Mouse (Mus musculus) 3T3-L1 (cell line): ENCODE data around the gene Vstm2b.
A peak's percentile ranks its signal among the peaks of the same experiment; 100 is the strongest.

Source experiments
- DNase-seq: peaks from one replicate; pipeline ENCODE4 v3.0.0-alpha.2; 2015; ENCODE audit warnings: low read depth, low spot score

The Vstm2b gene

DNA sequence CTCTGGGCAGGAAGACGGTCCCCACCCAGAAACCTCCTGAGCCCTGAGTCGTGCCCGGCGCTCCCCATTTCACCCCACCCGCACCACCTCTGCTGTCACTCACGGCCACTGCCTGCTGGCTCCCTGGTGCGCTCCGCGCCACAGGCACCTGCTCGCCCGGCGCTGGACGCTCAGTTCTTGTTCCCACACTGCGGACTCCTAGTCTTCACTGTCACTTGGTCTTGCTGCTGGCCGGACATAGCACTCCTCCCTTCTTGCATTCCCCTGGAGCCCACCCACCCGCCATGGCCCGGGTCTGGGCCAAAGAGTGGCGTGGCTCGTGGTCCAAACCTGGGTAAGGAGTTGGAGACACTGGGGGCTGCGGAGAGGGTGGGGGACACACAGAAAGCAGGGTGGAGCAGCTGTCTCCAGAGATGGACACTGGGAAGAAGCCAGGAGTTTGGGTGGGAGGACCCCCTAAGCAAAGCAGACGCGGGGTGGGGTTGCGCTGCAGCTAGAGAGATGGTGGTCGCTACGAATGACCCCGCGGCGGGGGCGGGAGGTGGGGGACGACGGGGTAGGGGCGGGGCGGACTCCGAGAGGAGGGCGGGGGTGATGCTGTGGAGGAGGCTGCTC, at the start of gene Vstm2b:
Gene Vstm2b, plus strand, starts transcription at position 233 of the 615 bp plus-strand sequence.
- DNase-seq = no peak

DNA sequence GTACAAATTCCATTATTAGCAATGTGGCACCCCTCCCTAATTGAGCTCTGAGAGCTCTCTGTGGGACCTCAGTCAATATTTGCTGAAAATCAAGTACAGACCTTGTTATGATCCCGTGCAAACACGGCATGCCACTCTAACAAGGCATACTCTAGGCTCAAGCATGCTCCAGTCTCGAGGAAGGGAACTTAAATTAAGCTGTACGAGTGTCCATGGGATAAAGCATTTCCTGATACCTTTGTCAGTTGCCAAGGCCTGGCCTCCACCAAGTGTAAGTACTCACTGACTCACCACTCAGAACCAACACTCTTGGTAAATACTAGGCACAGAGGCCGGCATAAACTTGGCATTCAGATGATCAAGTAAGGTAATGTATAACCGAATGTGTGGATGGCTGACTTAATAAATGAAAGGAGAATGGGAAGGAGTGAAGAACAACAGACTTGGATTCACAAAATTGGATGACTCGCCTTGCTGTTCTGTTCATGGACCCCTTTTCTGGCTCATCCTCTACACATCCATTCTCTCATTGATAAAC, 42.0 kb upstream of the Vstm2b start:
- DNase-seq = no peak

DNA sequence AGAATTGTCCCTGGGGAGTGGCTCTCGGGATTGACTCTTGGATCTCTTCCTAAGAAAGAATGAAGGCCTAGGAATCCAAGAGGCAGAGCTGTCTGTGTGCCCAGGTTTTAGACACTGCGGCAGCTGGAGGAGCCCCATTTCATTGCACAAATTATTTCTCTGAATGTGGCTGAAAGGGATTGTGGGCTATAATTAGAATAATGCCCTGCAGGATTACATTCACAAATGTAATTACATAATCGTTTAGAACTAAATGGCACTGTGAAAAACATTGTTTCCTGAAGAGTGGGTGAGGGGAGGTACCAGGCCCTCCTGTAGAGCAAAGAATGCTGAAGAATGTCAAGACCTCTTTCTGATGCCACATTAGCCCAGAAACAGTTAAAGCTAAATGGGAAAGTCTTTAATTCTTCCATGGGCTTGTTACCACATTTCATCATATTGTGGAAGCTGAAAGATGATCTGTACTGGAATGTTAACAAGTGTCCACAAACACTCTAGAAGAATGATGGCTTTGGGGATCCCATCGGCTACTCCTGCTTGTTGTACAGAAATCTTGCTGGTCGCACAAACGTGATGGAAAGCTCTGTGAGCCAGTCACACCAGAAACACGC, 24.6 kb upstream of the Vstm2b start:
- no peak for DNase-seq

DNA sequence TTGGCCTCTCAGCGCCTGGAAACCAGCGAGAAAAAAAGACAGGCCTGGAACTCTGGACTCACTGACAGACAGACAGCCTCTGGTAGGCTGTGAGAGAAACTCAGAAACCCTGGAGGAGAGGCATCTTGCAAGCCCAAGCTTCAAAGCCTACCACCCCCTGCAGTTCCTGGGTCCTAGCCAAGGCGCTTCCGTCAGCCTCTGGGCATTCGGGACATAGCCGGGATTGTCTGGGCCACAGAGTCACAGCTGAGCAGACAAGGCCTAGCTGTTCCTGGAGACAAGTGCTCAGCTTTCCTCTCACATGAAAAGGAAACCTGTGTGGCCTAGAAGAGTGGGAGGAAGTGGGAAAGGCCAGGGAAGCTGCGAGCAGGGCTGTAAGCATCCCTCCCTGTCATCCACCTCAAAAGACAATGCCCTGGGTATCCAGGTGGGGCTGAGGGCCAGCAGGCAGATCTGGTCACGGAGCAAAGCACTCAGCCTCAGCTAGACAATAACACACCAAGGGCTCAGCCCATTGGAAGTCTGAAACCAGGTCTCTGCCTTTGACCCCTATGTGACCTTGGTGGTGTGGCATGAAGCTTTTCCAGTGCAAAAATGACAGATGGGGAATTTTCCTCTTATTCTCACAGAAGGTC, 13.2 kb upstream of the Vstm2b start:
- no peak for DNase-seq

DNA sequence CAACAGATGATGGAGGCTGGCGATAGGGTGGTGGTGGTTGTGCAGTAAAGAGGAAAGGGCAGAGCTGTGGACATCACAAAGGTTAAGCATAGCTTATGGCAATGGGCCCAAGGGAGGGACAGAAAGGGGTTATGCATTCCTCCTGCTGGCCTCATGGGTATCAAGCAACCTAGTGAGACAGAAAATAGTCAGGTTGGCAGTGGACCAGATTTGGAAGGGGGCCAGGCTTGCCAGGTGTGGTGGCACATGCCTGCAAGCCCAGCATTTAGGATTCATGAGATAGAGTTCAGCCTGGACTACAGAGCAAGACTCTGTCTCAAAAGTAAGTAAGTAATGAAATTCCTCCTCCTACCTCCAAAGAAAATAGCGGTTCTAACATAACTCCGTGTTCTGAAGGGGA, 9.8 kb upstream of the Vstm2b start:
- DNase-seq = no peak

- no peak for DNase-seq
These were observed 1.2 kb upstream of the Vstm2b start for GRCm38 (mm10) chr7:40896964-40897363.

GRCm38 (mm10) chr7:40898711-40899375, 715 bp downstream of the Vstm2b start:
- DNase-seq = no peak

- no peak for DNase-seq
These were observed 1.5 kb downstream of the Vstm2b start for GRCm38 (mm10) chr7:40899376-40900265.

GRCm38 (mm10) chr7:40901201-40901600, 3.1 kb downstream of the Vstm2b start:
- no peak for DNase-seq

DNA sequence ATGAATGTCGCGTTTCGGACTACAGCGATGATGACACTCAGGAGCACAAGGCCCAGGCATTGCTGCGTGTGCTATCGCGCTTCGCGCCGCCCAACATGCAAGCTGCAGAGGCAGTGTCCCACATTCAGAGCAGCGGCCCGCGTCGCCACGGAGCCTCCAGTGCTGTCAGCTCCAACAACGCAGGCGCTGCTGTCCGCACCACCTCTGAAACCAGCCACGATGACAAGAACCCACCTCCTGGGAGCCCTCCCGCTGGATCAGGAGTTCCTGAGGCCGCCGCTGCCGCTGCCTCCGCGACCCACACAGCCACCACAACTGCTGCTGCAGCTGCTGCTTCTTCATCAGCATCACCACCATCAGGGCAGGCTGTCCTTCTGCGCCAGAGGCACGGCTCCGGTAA, 4.4 kb downstream of the Vstm2b start:
- no peak for DNase-seq

GRCm38 (mm10) chr7:40906484-40906883, 8.4 kb downstream of the Vstm2b start:
- DNase-seq = no peak

- no peak for DNase-seq
These were observed 18.6 kb downstream of the Vstm2b start for GRCm38 (mm10) chr7:40916761-40917160.

GRCm38 (mm10) chr7:40920118-40920517, 22.0 kb downstream of the Vstm2b start:
- no peak for DNase-seq

- no peak for DNase-seq
These were observed 23.2 kb downstream of the Vstm2b start for GRCm38 (mm10) chr7:40921281-40921680.

- DNase-seq = no peak
These were observed 24.7 kb downstream of the Vstm2b start for GRCm38 (mm10) chr7:40922871-40923270.

DNA sequence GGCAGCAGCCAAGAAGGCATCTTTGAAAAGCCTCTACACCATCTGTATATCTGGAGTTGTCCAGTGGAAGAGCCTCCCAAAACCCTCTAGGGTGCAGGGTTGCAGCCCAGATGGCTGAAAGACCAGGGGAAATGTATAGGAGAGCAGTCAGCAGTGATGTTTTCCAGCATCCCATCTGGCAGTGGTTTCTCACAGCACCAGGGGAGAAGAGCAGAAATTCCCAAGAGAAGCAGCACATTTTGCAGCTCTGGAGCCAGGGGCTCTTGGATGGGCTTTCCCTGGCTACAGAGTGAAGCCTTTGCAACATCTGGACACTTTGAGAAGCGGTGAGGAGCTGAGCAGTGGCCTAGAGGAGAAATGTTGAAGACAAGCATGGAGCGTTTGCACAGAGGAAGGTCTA, 30.3 kb downstream of the Vstm2b start:
- DNase-seq = no peak

DNA sequence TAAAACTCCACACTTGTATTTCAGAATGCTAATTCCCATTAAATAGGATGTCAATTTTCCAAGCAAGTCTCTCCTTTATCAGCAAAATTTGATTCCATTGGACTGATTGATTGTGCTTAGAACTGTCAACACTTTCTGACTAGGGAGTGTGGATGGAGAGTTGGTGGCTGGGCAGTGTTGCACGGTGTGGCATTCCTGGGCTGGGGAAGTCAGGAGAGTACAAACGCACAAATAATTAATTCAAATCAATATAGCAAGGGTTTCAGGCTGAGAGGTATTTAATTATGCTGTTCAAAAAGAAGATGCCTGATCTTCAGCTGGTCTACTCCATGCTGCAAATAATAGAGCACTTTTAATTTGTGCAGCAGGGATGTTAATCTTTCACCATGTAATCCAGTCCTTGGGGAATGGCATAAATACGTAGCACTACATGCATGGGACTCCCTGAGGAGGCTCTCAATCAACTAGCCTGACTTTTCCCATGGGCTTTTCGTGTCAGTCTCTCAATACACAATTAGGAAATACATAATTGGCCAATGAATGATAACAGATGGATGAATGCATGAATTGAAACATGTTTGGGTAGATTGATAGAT, 38.6 kb downstream of the Vstm2b start:
- no peak for DNase-seq

GRCm38 (mm10) chr7:40939371-40939770, 41.2 kb downstream of the Vstm2b start:
- DNase-seq = no peak

GRCm38 (mm10) chr7:40942233-40942935, 44.3 kb downstream of the Vstm2b start:
- peak; percentile 9 for DNase-seq
